Mouse (Mus musculus): Measurements from ENCODE around the gene Srgap3.

DNA sequence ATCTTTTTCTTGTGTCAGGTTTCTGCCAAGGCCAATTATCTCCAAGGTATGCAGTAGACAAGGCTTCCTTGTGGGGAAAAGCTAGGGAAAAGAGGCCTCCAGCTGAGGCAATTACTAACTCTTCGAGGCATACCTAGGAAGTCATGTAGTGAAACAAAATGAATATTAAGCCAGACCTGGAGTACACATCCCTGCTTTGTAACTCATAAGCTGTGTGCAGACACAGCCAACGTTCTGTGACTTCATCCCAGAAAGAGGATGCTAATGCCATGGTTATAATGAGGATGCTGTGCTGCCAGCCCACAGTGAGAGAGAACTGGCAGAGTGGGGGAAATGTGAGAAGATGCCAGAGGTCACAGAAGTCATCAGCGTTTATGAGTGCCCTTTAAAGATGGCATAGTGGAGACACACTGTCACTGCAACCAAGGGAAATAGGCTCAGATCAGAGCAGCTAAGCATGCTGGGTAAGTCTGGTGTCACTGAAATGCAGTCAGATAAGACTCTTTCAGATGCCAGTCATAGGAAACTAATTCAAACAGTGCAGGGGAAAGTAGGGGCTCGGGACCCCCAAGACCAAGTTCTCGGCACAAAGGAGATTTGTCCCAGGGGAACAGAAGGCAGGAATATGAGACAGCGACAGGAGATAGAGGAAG lies 24.2 kb upstream of the Srgap3 start:
- TF ChIP-seq CTCF (IDR thresholded peaks at IDR 0.05; ENCODE audit: control insufficient read depth, insufficient read depth, insufficient replicate concordance, low read depth, low read length): no peak
- TF ChIP-seq POLR2A (IDR thresholded peaks at IDR 0.05; ENCODE audit: control insufficient read depth, low read depth, low read length): no peak
